Mouse (Mus musculus) urinary bladder, postnatal 4 days (tissue): ENCODE measurements around the gene Mrnip.
A peak's percentile ranks its signal among the peaks of the same experiment; 100 is the strongest.

Experiments used
- DNase-seq, 2 experiments: peaks; one replicate each; pipeline ENCODE4 v3.0.0; 2021 to 2022; ENCODE audit warnings: low spot score in 2 of 2

The Mrnip gene

DNA sequence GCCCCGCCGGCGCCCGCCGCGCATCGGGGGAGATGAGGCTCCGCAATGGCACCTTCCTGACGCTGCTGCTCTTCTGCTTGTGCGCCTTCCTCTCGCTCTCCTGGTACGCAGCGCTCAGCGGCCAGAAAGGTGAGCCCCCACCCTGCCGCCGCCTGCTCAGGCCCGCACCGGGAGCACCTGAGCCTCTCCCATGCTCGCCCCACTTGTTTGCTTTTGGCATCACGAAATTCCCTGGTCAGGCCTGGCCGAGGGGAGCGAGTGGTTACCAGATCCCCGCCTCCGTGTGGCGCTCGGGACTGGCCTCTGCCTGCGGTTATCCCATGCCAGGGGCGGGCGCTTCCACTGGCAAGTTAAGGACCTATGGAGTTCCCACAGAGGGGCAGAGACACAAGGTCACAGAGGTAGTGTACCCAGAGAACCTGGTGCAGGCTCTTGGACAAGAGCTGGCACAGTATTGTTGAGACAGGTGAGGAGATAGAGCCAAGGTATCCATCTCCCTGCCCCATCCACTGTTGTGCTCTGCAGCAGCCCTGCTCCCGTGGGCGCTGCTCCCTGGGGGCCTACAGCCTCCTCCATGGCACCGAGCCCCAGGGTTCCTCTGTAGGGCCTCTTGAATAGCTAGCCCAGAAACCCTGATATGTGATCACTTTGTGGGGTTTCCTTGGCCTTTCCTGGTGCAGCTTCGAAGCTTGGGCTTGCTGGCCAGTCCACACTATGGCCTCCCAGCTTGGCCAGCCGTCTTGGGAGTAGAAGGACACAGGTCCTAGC, 51.6 kb downstream of the Mrnip start:
- no peak for DNase-seq

DNA sequence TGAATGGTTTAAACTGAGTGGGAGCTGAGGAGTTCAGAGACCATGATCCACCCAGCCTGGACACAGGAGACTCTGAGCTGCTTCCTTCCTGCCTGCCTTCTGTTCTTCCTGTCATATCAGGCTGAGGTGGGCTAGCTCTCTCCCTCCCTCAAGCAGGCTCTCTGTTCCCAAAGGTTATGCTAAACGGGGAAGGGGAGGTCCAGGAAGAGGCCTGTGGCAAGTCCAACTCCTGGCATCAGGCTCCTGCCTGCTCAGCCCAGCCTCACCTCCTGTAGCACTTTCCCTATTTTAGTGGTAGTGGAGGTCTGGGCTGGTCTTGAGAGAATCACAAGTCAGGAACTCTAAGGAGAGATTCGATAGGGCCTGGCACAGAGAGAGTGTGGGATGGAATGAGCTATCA, 52.2 kb downstream of the Mrnip start:
- no peak for DNase-seq

DNA sequence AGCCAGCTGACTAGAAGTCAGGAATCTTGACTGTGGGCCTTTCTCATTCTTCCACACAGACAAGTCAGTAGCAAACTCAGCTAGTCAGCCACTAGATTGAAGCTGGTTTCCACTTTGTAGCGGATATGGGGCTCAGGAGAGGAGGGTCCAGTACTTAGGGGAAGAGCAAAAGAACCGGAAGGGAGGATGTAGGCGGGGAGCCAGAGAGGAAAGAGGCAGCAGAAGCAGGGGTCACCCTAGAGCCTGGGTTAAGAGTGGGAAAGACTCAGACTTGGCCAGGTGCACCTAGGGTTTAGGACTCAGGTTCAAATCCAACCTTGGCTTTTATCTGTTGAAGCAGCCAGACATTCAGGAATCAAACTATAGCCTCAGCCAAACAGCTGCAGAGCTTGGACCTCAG, 53.0 kb downstream of the Mrnip start:
- DNase-seq = no peak

DNA sequence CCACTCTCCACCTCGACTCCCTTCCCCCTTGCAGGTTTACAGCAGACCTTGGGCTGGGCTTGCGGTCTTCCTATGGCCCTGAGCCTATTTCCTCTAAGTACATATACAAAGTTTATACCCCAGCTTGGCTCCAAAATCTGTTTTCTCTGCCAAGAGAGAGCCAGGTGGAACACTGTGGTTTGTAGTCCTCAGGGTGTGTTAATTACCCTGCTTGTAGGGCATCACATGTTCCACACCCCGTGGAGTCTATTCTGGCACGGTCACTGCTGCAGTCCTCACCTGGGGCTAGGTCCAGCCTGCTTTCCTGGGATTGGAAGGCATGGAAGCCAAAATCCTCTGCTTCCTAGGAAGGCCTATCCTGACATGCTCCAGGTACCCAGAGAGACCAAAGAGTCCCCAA, 53.5 kb downstream of the Mrnip start:
- no peak for DNase-seq

DNA sequence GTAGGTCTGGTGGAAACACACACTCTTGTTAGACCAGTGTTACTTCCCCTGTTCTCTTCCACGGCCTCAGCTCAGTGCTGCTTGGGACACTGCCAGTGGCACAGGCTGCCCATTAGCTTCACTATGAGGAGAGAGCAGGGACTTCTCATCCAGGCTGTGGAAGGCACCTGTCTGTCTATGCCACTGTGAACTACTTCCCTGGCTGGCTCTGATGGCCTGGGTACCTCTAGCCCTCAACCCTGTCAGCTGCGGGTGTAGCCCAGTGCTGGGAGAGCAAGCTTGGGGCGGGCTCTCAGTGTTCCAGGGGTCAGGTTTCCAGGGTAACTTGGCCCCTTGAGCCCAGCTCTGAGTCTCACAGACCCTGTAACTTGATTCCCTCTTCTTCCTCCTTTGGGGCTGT, 54.5 kb downstream of the Mrnip start:
- no peak for DNase-seq

DNA sequence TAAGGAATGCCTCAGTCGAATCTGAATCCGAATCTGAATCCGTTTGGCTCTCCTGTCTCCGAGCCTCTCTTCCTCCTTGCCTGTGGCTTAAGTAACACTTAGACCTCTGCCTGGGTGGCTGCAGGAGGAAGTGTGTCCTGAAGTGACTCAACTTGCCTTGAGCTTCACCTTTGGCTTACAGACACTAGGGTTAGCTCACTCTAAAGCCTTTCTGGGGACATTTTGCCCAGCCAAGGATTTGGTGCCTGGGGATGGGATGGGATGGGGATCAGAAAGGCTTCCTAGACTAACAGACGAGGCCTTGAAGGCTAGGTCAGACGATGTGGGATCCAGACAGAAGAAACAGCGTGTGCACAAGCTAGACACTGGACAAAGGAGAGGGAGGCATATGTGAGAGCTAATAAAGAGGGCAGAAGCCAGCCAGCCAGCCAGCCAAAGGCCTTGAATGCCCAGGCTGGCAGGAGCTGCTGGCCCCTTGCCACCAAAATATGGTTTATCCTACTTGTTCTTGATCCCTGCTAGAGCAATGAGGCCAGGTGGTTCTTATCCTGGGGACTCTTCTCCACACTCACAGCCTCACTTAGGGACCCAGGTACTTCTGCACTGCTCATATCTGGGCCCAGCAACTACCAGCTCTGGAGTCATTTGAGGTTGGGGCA, 55.1 kb downstream of the Mrnip start:
- DNase-seq = no peak

DNA sequence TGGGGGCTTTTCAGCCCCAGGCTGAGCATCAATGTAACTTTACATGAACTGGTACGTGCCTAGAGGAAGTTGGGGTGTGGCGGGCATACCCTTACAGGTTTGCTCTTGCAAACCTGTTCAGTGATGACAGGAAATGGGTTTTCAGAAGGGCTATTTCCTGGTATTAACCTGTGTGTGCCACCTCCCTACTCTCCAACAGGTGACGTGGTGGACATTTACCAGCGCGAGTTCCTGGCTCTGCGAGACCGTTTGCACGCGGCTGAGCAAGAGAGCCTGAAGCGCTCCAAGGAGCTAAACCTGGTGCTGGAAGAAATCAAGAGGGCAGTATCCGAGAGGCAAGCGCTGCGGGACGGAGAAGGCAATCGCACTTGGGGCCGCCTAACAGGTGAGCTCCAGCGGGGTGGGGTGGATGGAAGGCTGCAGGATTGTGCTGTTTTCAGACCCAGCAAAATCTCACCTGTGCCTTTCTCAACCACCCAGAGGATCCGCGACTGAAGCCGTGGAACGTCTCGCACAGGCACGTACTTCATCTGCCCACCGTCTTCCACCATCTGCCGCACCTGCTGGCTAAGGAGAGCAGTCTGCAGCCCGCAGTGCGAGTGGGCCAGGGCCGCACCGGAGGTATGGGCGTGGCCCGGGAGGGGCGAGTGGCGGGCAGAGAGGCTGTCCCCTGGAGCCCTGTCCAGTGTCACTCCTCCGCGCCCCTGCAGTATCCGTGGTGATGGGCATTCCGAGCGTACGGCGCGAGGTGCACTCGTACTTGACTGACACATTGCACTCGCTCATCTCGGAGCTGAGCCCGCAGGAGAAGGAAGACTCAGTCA, 56.4 kb downstream of the Mrnip start:
- no peak for DNase-seq

DNA sequence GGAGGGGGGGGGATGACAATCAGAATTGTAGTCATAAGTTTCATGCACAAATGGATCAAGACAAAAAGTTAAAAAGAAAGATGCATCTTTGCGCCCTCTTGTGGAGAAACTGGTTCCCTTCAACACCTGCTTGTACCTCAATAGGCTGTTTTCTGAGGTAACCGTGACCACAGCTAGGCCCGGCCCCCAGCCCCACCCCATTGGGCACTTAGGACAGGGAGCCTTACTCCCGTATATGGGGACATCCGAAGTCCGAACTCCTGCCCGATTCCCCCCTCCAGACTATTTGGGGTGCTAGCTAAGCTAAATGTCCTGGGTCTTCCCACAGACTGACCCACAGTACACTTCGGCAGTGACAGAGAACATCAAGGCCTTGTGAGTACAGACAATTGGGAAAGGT, 57.2 kb downstream of the Mrnip start:
- DNase-seq = no peak

DNA sequence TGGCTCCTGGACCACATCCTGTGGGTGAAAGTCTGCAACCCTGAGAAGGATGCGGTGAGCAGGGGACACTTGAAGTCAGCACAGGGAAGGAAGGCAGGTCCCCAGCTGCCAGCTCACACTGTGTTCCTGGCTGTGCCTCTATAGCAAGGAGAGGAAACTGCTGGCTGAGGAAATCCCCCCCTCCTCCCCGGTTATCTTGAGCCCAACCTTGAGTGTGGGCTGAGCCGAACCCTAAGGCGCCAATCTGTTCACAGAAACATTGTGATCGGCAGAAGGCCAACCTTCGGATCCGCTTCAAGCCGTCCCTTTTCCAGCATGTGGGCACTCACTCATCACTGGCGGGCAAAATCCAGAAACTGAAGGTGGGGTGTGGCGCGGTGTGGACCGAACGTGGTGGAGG, 58.8 kb downstream of the Mrnip start:
- DNase-seq = no peak

DNA sequence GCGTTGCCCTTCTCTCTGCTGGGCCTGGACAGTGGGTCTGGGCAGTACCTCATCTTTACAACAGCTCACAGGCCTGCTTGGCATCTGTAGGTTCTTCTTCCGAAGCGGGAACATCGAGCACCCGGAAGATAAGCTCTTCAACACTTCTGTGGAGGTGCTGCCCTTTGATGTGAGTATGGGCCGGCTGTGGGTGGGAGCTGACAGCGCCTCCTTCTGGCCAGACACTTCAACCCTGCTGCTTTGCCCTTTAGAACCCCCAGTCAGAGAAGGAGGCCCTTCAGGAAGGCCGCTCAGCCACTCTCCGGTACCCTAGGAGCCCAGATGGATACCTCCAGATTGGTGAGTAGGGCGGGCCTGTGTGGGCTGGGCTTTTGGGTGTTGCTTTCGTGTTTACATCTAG, 59.7 kb downstream of the Mrnip start:
- no peak for DNase-seq

DNA sequence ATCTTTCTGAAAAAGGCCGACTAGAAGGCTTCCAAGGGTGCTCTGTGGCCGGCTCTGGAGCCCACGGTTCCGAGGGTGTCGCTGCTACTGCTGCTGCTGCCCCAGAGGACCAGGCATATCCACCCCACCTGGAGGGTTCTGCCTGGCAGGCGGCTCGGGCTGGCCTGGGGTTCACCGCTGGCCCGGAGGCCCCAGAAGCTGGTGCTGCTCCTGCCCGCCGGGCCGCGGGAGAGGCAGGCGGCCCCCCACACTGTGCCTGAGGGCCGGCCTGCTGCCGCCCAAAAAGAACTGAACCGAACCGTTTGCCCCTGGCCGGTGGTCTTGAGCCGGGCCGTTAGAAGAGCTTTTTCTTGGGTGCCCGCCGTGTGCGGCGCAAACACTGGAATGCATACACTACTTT, 60.4 kb downstream of the Mrnip start:
- no peak for DNase-seq

DNA sequence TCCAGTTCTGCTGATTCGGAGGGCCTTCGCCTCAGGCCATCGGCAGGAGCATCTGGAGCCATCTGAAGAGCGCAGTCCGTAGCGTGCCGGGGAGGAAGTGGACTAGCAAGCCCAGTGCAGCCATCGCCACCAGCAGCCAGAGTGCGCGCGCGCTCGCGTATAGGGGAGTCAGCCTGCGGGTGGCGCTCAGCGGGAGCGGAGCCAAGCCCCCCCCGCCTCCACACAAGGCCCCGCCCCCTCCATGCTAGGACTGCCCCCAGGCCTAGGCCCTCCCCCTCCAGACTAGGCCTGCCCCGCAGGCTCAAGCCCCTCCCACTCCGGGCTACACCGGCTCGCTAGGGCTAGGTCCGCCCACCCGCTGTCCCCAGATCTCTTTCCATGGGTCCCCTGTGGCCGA, 62.3 kb downstream of the Mrnip start:
- peak; percentile 87 to 90 for DNase-seq

DNA sequence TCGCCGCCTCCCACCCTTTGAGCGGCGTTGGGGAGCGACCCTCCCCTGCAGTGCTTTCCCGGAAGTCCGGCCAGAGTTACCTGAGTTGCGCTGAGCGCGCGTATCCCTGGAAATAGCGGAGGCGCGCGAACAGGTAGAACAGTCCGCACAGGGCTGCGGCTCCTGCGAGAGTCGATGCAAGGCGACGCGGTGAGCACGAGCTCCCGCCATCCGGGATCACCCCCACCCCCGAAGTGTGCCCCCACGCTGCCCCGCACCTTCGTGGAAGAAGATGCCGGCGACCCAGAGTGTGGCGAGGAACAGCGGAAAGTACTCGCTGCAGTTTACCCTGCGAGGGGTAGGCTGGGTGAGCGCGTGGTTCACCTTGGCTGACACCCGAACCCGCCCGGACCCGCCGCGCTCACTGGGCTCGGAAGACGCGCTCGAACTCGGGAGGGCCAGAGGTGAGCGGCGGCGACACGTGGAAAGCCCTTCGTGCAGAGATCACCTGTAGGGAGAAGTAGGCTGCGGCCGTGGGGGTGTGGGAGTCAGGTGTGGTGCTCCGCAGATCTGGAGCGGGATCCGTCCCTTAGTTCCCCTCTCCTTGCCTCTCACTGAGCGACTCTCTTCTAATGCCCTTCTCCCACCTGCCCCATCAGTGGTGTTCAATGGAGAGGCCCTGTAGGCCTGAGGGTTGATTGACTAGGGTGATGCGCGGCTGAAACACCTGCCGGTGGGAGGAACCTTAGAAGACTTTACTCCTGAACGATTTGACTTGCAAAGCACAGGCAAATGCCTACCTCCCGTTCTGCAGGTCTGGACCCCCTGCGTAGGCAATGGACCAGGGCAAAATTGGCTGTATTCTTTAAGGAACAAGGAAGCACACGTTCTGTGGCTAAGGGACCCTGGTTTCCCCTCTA, 62.9 kb downstream of the Mrnip start:
- DNase-seq = no peak

DNA sequence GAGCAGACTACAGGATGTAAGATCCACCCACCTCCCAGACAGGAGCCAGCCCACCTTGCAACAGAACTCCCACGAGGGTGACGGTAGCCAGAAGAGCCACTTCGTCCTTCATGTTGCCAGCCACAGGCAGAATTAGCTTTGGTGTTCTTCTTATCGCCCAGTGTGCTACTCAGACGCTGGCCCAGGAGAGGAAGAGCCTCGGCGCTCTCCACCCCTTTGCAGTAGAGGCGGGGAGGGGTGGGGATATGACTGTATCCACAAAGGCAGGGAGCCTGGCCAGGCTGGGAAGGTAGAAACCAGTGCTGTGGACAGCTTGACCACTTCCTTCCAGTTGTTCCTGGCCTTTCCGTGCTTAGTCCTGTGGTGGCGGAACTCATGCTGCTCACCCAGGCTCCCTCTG, 64.1 kb downstream of the Mrnip start, which contains the start of gene Ltc4s:
Gene Ltc4s (minus strand): TSS at position 293 of the 400 bp plus-strand sequence.
- no peak for DNase-seq

DNA sequence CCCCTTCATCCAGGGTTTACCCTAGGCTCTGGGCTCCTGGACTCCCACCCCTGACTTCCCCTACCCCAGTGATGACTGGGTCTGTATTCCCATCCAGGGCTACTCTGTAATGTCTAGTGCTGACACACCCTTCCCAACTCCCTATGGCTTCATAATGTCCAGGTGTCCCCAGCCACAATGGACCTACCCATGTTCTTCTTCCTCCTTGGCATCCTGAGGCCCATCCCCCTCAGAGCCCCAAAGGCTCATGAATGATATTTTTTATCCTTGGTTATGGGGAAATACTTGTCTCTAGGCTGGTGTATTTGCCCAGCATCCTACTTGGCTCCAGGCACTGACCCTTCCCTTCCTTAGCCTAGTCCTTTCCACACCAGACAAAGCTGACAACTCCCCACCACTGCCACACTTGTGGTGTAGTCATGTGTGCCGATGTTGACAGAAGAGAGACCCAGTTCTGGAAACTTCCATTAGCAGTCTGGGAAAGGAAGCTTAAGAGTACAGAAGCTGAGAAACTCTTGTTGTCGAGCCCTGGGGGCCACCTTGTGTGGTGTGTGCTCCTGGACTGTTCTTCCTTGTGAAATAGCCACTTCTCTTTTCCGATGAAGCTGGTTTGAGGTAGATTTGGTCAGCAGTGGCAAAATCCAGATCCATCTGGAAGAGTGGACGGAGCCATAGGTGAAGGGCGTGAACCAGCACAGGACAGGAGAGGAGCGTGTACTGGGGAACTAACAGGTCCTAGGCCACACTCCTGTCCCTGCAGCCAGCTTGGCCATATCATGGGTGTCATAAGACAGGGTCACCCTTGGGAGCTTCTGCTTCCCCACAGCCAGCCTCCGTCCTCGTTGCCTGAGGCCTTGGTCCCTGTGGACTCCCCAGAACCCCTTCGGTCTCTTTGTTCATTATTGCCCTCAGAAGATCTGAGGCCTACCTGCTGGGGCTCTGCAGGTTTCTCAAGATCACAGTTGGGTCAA, 64.9 kb downstream of the Mrnip start:
- DNase-seq = no peak

DNA sequence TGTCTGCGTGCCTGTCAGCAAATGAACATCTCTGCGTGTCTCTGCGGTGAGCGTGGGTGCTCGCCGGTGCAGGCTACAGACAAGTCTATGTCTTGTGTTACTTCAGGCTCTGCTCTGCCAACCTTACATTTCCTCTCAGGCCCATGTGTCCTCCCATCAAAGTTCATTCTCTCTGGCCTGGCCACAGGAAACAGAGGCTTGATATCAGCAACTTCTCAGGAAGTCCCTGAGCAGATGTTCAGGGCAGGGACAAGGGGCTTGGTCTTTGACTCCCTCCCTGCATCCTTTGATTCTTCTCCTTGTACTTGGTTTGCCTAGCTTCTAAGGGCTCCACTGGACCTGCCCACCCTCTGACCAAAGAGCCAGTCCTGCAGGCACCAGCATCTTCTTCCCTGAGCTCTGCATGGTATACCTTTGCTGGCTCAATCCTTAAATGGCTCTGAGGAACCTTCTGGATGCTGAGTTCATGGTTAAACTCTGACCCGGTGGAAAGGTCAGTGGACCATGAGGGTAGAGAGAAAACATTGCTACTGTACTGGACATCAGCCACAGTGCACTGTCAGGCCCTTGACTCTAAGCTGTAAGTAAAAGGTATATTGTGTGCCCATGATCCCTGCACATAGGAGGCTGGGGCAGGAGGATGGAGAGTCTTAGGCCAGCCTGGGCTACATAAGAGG, 66.1 kb downstream of the Mrnip start:
- DNase-seq = no peak

DNA sequence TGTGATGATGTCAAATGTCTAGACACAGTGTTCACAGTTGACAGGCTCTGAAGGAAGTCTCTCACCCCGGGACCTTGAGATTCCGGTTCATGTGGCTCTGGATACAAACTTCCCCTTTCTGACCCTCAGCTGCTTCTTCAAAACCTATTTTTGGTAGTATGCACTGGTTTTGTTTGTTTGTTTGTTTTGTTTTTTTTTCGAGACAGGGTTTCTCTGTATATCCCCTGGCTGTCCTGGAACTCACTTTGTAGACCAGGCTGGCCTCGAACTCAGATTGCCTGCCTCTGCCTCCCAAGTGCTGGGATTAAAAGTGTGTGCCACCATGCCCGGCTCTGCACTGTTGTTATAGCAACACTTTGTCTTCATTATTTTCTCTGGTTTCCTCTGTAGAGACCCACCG, 69.7 kb downstream of the Mrnip start:
- DNase-seq = no peak

DNA sequence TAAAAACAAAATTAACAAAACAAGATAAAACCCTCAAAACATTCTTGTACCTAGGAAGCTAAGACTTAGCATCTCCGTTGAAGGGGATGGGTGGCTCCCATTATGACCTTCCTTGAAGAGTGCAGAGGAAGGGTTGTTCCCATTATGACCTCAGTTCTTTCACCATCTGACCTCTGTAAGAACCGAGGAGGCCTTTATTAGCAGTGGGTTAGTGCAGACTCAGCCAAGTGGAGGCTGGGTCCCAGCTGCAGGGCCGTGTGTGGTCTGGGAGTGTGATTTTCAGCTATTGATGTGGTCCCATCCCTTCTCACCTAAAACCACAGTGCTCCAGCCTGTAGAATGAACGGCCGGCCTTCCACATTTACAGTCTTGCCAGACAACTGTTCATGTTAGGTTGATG, 71.0 kb downstream of the Mrnip start:
- no peak for DNase-seq

DNA sequence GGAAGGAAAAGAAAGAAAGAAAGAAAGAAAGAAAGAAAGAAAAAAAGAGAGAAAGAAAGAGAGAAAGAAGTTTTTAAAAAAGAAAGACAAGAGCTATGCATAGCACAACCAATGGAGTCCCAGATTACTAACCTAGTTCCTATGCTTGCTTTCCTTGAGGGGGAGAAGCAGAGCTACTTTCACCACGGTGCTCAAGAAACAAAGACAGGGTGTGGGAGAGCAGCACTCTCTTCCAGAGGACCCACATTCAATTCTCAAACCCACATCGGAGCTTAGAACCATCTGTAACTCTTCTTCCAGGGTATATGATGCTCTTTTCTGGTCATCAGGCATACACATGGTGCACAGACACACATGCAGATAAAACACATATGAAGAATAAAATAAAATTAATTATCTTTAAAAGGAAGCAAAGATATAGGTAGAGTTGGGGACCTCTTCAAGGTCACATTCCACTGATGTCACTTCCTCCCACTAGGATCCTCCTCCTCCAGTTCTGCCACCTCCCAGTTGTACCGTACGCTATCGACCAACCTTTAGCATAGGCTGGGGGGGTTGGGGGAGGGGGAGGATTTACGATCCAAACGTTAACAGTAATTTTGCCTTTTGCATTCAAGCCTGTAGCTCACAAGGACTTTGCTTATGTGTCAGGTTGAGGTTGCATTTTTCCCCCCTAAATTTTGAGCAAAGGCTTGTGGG, 74.4 kb downstream of the Mrnip start:
- no peak for DNase-seq
